Comparison of ENCODE assay signal across 26 mouse cellular contexts in the genomic region with DNA sequence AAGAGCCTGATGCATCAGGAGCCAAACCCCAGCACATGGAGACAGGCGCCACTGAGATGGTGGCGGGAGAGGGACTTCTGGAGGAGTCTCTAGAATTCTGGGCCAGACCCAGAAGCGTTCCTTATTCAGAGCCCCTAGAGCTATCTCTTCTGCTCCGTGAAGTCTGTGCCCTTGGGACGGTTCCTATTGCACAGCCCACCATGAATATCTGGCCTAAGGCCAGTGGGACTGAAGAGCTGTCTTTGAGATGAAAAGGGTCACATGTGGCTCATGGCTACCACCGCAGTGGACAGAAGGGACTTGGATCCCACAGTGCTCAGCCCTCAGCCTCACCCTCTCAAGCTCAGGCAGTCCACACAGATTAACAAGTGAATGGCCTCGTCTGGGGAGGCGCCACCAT. TPM values are rescaled to one million over a fixed set of nuclear protein-coding genes. Genes with fewer than 3 reads are reported as not detected.
A peak's percentile ranks its signal among the peaks of the same experiment; 100 is the strongest.
DNase-seq lines count a peak whose midpoint lies in the region; ATAC-seq and TF ChIP-seq lines count a peak whose summit lies in the region.
"Had no signal": no experiment of that assay in that cellular context is flagged by ENCODE, and none has a peak within 500 bp of the region (broad histone marks: within the 10 kb centered on the region; RNA-seq: fewer than 3 reads in every experiment).

No protein-coding gene starts in this region.

- TF ChIP-seq POLR2A in limb, embryonic 14.5 days (IDR thresholded peaks at IDR 0.05; ENCODE audit: borderline replicate concordance, extremely low read depth, insufficient read depth, insufficient read length), result no peak

- 82% methylated on average over 8 of the region's 8 CpGs for WGBS in forebrain, embryonic 10.5 days
- 62% methylated on average over 8 of the region's 8 CpGs for WGBS in forebrain, embryonic 13.5 days
- 47% methylated on average over 8 of the region's 8 CpGs for WGBS in lung, embryonic 14.5 days
- WGBS in neural tube, embryonic 15.5 days, result 59% methylated on average over 8 of the region's 8 CpGs
- WGBS in limb, embryonic 14.5 days, result 83% methylated on average over 8 of the region's 8 CpGs

- H3K36me3 ChIP-seq in forebrain, embryonic 10.5 days (replicated peaks), result peaks cover 58% of the 10 kb centered on the region
- H3K36me3 ChIP-seq in forebrain, embryonic 13.5 days (ENCODE audit: poor library complexity, severe bottlenecking), result peaks cover 6% of the 10 kb centered on the region; the same call in 1 of the 2 replicates
- H3K36me3 ChIP-seq in lung, embryonic 14.5 days (ENCODE audit: insufficient read depth), result no peaks in the 10 kb centered on the region
- no peaks in the 10 kb centered on the region for H3K36me3 ChIP-seq in neural tube, embryonic 15.5 days
- peaks cover 12% of the 10 kb centered on the region for H3K36me3 ChIP-seq in limb, embryonic 14.5 days (ENCODE audit: control insufficient read depth, insufficient read depth, low read length)
- H3K36me3 ChIP-seq: embryonic facial prominence, embryonic 15.5 days; heart, embryonic 13.5 days; hindbrain, embryonic 15.5 days had no signal

- no peak for DNase-seq in forebrain, embryonic 10.5 days (ENCODE audit: extremely low spot score, low spot score)
- peak; percentile 70 for DNase-seq in lung, embryonic 14.5 days
- no peak for DNase-seq in lung, postnatal 25 days (ENCODE audit: low spot score)
- DNase-seq in neural tube, embryonic 10.5 days (ENCODE audit: extremely low spot score, low spot score), result no peak
- no peak for DNase-seq in limb, embryonic 14.5 days (ENCODE audit: low spot score)
- DNase-seq in heart, adult 8-10 months (ENCODE audit: low spot score), result no peak
- DNase-seq: cerebellum, adult 2 months; cerebellum, postnatal 36 days; embryo, embryonic 11 days; gastrocnemius, postnatal 25 days; heart, adult 18-20 months; heart, postnatal 14 days; kidney, adult 9 months; kidney, postnatal 14 days; lung, postnatal 10 days; right cerebral cortex, postnatal 25 days; spleen, adult 18-20 months had no signal

- H3K27me3 ChIP-seq in forebrain, embryonic 10.5 days (ENCODE audit: poor library complexity, severe bottlenecking), result peaks cover 28% of the 10 kb centered on the region
- no peaks in the 10 kb centered on the region for H3K27me3 ChIP-seq in forebrain, embryonic 13.5 days
- peaks cover 9% of the 10 kb centered on the region; the same call in 1 of the 2 replicates for H3K27me3 ChIP-seq in lung, embryonic 14.5 days (ENCODE audit: insufficient read depth, low read length)
- H3K27me3 ChIP-seq in neural tube, embryonic 15.5 days (replicated peaks), result no peaks in the 10 kb centered on the region
- H3K27me3 ChIP-seq in limb, embryonic 14.5 days (ENCODE audit: control insufficient read depth, insufficient read depth, low read length), result no peaks in the 10 kb centered on the region
- H3K27me3 ChIP-seq: hindbrain, embryonic 15.5 days; limb, embryonic 15.5 days had no signal

- H3K9ac ChIP-seq in forebrain, embryonic 13.5 days, result no peak overlapping the region
- no peak overlapping the region for H3K9ac ChIP-seq in lung, embryonic 14.5 days
- no peak overlapping the region for H3K9ac ChIP-seq in neural tube, embryonic 15.5 days (replicated peaks)
- H3K9ac ChIP-seq in limb, embryonic 14.5 days (ENCODE audit: low read depth, low read length, severe bottlenecking), result peak overlapping the region; percentile 18; the same call in 1 of the 2 replicates
- H3K9ac ChIP-seq: embryonic facial prominence, embryonic 15.5 days; heart, embryonic 13.5 days; hindbrain, embryonic 15.5 days; limb, embryonic 15.5 days; liver, embryonic 14.5 days had no signal

- no peak overlapping the region for H3K4me3 ChIP-seq in forebrain, embryonic 10.5 days
- H3K4me3 ChIP-seq in forebrain, embryonic 13.5 days, result no peak overlapping the region
- H3K4me3 ChIP-seq in lung, embryonic 14.5 days (ENCODE audit: low read depth, low read length), result no peak overlapping the region
- no peak overlapping the region for H3K4me3 ChIP-seq in neural tube, embryonic 15.5 days (replicated peaks)
- H3K4me3 ChIP-seq in limb, embryonic 14.5 days (replicated peaks; ENCODE audit: low read length), result no peak overlapping the region
- H3K4me3 ChIP-seq: embryonic facial prominence, embryonic 15.5 days; heart, embryonic 13.5 days; hindbrain, embryonic 15.5 days; limb, embryonic 15.5 days had no signal

- H3K9me3 ChIP-seq in forebrain, embryonic 10.5 days, result no peaks in the 10 kb centered on the region
- no peaks in the 10 kb centered on the region for H3K9me3 ChIP-seq in forebrain, embryonic 13.5 days (replicated peaks)
- H3K9me3 ChIP-seq in lung, embryonic 14.5 days (ENCODE audit: low read depth, low read length), result no peaks in the 10 kb centered on the region
- H3K9me3 ChIP-seq in neural tube, embryonic 15.5 days (replicated peaks), result no peaks in the 10 kb centered on the region
- H3K9me3 ChIP-seq in limb, embryonic 14.5 days (ENCODE audit: control insufficient read depth, low read length), result no peaks in the 10 kb centered on the region
- H3K9me3 ChIP-seq: embryonic facial prominence, embryonic 15.5 days; heart, embryonic 13.5 days; hindbrain, embryonic 15.5 days; limb, embryonic 15.5 days had no signal

- TF ChIP-seq CTCF in lung, embryonic 14.5 days (IDR thresholded peaks at IDR 0.05; ENCODE audit: low read depth), result no peak

- 0 out of 2 replicates have a peak overlapping the region, but pooled peaks have one; percentile 44 for H3K27ac ChIP-seq in forebrain, embryonic 10.5 days
- no peak overlapping the region for H3K27ac ChIP-seq in forebrain, embryonic 13.5 days
- H3K27ac ChIP-seq in lung, embryonic 14.5 days (ENCODE audit: low read depth), result no peak overlapping the region
- H3K27ac ChIP-seq in neural tube, embryonic 15.5 days (replicated peaks), result no peak overlapping the region
- no peak overlapping the region for H3K27ac ChIP-seq in limb, embryonic 14.5 days (replicated peaks; ENCODE audit: low read depth, low read length)
- H3K27ac ChIP-seq: embryonic facial prominence, embryonic 15.5 days; heart, embryonic 13.5 days; hindbrain, embryonic 15.5 days; limb, embryonic 15.5 days; liver, embryonic 14.5 days had no signal

- no peak for ATAC-seq in forebrain, embryonic 13.5 days
- ATAC-seq in lung, embryonic 14.5 days (ENCODE audit: insufficient read depth), result peak; percentile 66
- peak; percentile 11; the same call in 1 of the 2 replicates for ATAC-seq in neural tube, embryonic 15.5 days (ENCODE audit: low FRiP score)
- ATAC-seq in limb, embryonic 14.5 days (ENCODE audit: low FRiP score, low read depth), result no peak
- ATAC-seq: intestine, embryonic 16.5 days had no signal

- no peak overlapping the region for H3K4me2 ChIP-seq in forebrain, embryonic 13.5 days
- H3K4me2 ChIP-seq in lung, embryonic 14.5 days, result no peak overlapping the region
- H3K4me2 ChIP-seq in neural tube, embryonic 15.5 days, result no peak overlapping the region
- H3K4me2 ChIP-seq in limb, embryonic 14.5 days (replicated peaks; ENCODE audit: low read depth, low read length, severe bottlenecking), result no peak overlapping the region
- H3K4me2 ChIP-seq: embryonic facial prominence, embryonic 15.5 days; heart, embryonic 13.5 days; hindbrain, embryonic 15.5 days; limb, embryonic 15.5 days had no signal

- peaks cover 65% of the 10 kb centered on the region for H3K4me1 ChIP-seq in forebrain, embryonic 10.5 days
- H3K4me1 ChIP-seq in forebrain, embryonic 13.5 days, result peaks cover 36% of the 10 kb centered on the region
- peaks cover 5% of the 10 kb centered on the region for H3K4me1 ChIP-seq in lung, embryonic 14.5 days (ENCODE audit: insufficient read depth)
- peaks cover 27% of the 10 kb centered on the region for H3K4me1 ChIP-seq in neural tube, embryonic 15.5 days
- H3K4me1 ChIP-seq in limb, embryonic 14.5 days (ENCODE audit: control insufficient read depth, insufficient read depth, low read length), result peaks cover 37% of the 10 kb centered on the region

RNA-seq across cellular contexts. Expression of a gene that starts 7.8 kb away (rescaled TPM):
- polyA plus RNA-seq in forebrain, embryonic 10.5 days (2016; fragmentation: Nextera tagmentation; extraction: Ambion mirVana), result 11.5 and 13.9 TPM in 2 replicates
- polyA plus RNA-seq in forebrain, embryonic 13.5 days (2015; fragmentation: Nextera tagmentation; extraction: Ambion mirVana), result 2.9 and 4.2 TPM in 2 replicates
- polyA plus RNA-seq in lung, embryonic 14.5 days (2014; fragmentation: Nextera tagmentation; extraction: Ambion mirVana), result 2.2 and 2.5 TPM in 2 replicates
- polyA plus RNA-seq in neural tube, embryonic 15.5 days (2015; fragmentation: Nextera tagmentation; extraction: Ambion mirVana), result 3.6 and 4.6 TPM in 2 replicates
- 31.6 and 38.9 TPM in 2 replicates for polyA plus RNA-seq in limb, embryonic 14.5 days (2012; rRNA removed)
- polyA plus RNA-seq in limb, embryonic 14.5 days (2014; fragmentation: Nextera tagmentation; extraction: Ambion mirVana), result 10.5 and 11.3 TPM in 2 replicates
- under 1 TPM; 0.28 to 0.80 (median 0.54) TPM for total RNA-seq in heart, adult 8-10 months (2022)
- total RNA-seq: megakaryocyte, adult 5-6 weeks had no signal

RNA-seq across cellular contexts. Expression of a gene that starts 27.2 kb away (rescaled TPM):
- polyA plus RNA-seq in forebrain, embryonic 10.5 days (2016; fragmentation: Nextera tagmentation; extraction: Ambion mirVana), result 32.6 and 35.6 TPM in 2 replicates
- 32.7 and 34.5 TPM in 2 replicates for polyA plus RNA-seq in forebrain, embryonic 13.5 days (2015; fragmentation: Nextera tagmentation; extraction: Ambion mirVana)
- polyA plus RNA-seq in lung, embryonic 14.5 days (2014; fragmentation: Nextera tagmentation; extraction: Ambion mirVana), result 36.0 and 45.4 TPM in 2 replicates
- polyA plus RNA-seq in neural tube, embryonic 15.5 days (2015; fragmentation: Nextera tagmentation; extraction: Ambion mirVana), result 41.5 and 43.8 TPM in 2 replicates
- 79.1 and 97.1 TPM in 2 replicates for polyA plus RNA-seq in limb, embryonic 14.5 days (2012; rRNA removed)
- 37.5 and 37.7 TPM in 2 replicates for polyA plus RNA-seq in limb, embryonic 14.5 days (2014; fragmentation: Nextera tagmentation; extraction: Ambion mirVana)
- total RNA-seq in heart, adult 8-10 months (2022), result 10 to 100 TPM; 12.2 to 18.5 (median 14.2) TPM

RNA-seq across cellular contexts. Expression of a gene that starts 57.8 kb away (rescaled TPM):
- 2.4 and 4.1 TPM in 2 replicates for polyA plus RNA-seq in forebrain, embryonic 10.5 days (2016; fragmentation: Nextera tagmentation; extraction: Ambion mirVana)
- 3.3 and 3.6 TPM in 2 replicates for polyA plus RNA-seq in forebrain, embryonic 13.5 days (2015; fragmentation: Nextera tagmentation; extraction: Ambion mirVana)
- 2.4 and 2.7 TPM in 2 replicates for polyA plus RNA-seq in lung, embryonic 14.5 days (2014; fragmentation: Nextera tagmentation; extraction: Ambion mirVana)
- polyA plus RNA-seq in neural tube, embryonic 15.5 days (2015; fragmentation: Nextera tagmentation; extraction: Ambion mirVana), result 8.6 and 24.0 TPM in 2 replicates
- 14.6 and 15.5 TPM in 2 replicates for polyA plus RNA-seq in limb, embryonic 14.5 days (2012; rRNA removed)
- 10.0 and 12.7 TPM in 2 replicates for polyA plus RNA-seq in limb, embryonic 14.5 days (2014; fragmentation: Nextera tagmentation; extraction: Ambion mirVana)
- 1 to 10 TPM; 2.5 to 4.0 (median 3.6) TPM for total RNA-seq in heart, adult 8-10 months (2022)

Comparison
In these comparisons a context has a peak if more than half of its experiments do, and no peak if none do; other contexts are left out.
1. ATAC-seq: peak in lung, embryonic 14.5 days (single experiment) and neural tube, embryonic 15.5 days (single experiment); none in forebrain, embryonic 13.5 days (single experiment) and limb, embryonic 14.5 days (single experiment).